Mouse (Mus musculus): Measurements from ENCODE around the gene Cpne4. TPM values are rescaled to one million over a fixed set of nuclear protein-coding genes. Genes with fewer than 3 reads are reported as not detected.

Gene Cpne4
- total RNA-seq, 2 experiments from 2014 or later = not detected

GRCm38 (mm10) chr9:104865830-104866229, 318.7 kb downstream of the Cpne4 start:
- ATAC-seq (ENCODE audit: poor library complexity, severe bottlenecking) = no peak

- no peak for ATAC-seq (ENCODE audit: poor library complexity, severe bottlenecking)
Measured at GRCm38 (mm10) chr9:104872586-104872985, 325.5 kb downstream of the Cpne4 start.

- ATAC-seq (ENCODE audit: poor library complexity, severe bottlenecking) = no peak
Measured at GRCm38 (mm10) chr9:104874157-104874556, 327.1 kb downstream of the Cpne4 start.

GRCm38 (mm10) chr9:104877014-104877413, 329.9 kb downstream of the Cpne4 start:
- no peak for ATAC-seq (ENCODE audit: poor library complexity, severe bottlenecking)

- no peak for ATAC-seq (ENCODE audit: poor library complexity, severe bottlenecking)
Measured at GRCm38 (mm10) chr9:104878558-104878957, 331.5 kb downstream of the Cpne4 start.

GRCm38 (mm10) chr9:104890517-104890916, 343.4 kb downstream of the Cpne4 start:
- no peak for ATAC-seq (ENCODE audit: poor library complexity, severe bottlenecking)

GRCm38 (mm10) chr9:104895360-104895759, 348.3 kb downstream of the Cpne4 start:
- no peak for ATAC-seq (ENCODE audit: poor library complexity, severe bottlenecking)

GRCm38 (mm10) chr9:104901118-104901517, 354.0 kb downstream of the Cpne4 start:
- ATAC-seq (ENCODE audit: poor library complexity, severe bottlenecking) = no peak

GRCm38 (mm10) chr9:104901827-104902226, 354.7 kb downstream of the Cpne4 start:
- no peak for ATAC-seq (ENCODE audit: poor library complexity, severe bottlenecking)

- no peak for ATAC-seq (ENCODE audit: poor library complexity, severe bottlenecking)
Measured at GRCm38 (mm10) chr9:104912686-104913085, 365.6 kb downstream of the Cpne4 start.

- no peak for ATAC-seq (ENCODE audit: poor library complexity, severe bottlenecking)
Measured at GRCm38 (mm10) chr9:104913327-104913726, 366.2 kb downstream of the Cpne4 start.

GRCm38 (mm10) chr9:104921197-104921596, 374.1 kb downstream of the Cpne4 start:
- ATAC-seq (ENCODE audit: poor library complexity, severe bottlenecking) = no peak

GRCm38 (mm10) chr9:104922051-104922450, 375.0 kb downstream of the Cpne4 start:
- ATAC-seq (ENCODE audit: poor library complexity, severe bottlenecking) = no peak

- ATAC-seq (ENCODE audit: poor library complexity, severe bottlenecking) = no peak
Measured at GRCm38 (mm10) chr9:104928806-104929205, 381.7 kb downstream of the Cpne4 start.

GRCm38 (mm10) chr9:104940389-104940788, 393.3 kb downstream of the Cpne4 start:
- ATAC-seq (ENCODE audit: poor library complexity, severe bottlenecking) = no peak

GRCm38 (mm10) chr9:104950551-104950950, 403.5 kb downstream of the Cpne4 start:
- no peak for ATAC-seq (ENCODE audit: poor library complexity, severe bottlenecking)

- ATAC-seq (ENCODE audit: poor library complexity, severe bottlenecking) = no peak
Measured at GRCm38 (mm10) chr9:104952176-104952575, 405.1 kb downstream of the Cpne4 start.

- peak; percentile 100 for ATAC-seq (ENCODE audit: poor library complexity, severe bottlenecking)
Measured at GRCm38 (mm10) chr9:104972828-104973227, 425.7 kb downstream of the Cpne4 start.

GRCm38 (mm10) chr9:104981934-104982548, 435.0 kb downstream of the Cpne4 start:
- ATAC-seq (ENCODE audit: poor library complexity, severe bottlenecking) = no peak

GRCm38 (mm10) chr9:104998225-104998624, 451.1 kb downstream of the Cpne4 start:
- no peak for ATAC-seq (ENCODE audit: poor library complexity, severe bottlenecking)

GRCm38 (mm10) chr9:105010721-105011120, 463.6 kb downstream of the Cpne4 start:
- no peak for ATAC-seq (ENCODE audit: poor library complexity, severe bottlenecking)

GRCm38 (mm10) chr9:105018186-105018585, 471.1 kb downstream of the Cpne4 start:
- ATAC-seq (ENCODE audit: poor library complexity, severe bottlenecking) = no peak

- no peak for ATAC-seq (ENCODE audit: poor library complexity, severe bottlenecking)
Measured at GRCm38 (mm10) chr9:105028311-105028710, 481.2 kb downstream of the Cpne4 start.

Measured in megakaryocyte, adult 5-6 weeks (primary cell).